Mouse (Mus musculus) midbrain, postnatal 0 days (tissue): Measurements from ENCODE around the gene Anapc1. TPM values are rescaled to one million over a fixed set of nuclear protein-coding genes. Genes with fewer than 3 reads are reported as not detected.

Experiments
- ATAC-seq: fragments of 200-750 bp; cut with Nextera tagmentation; 2 replicates; pipeline ENCODE4 v1.8.0; 2017; ENCODE audit warnings: moderate number of reproducible peaks, mild to moderate bottlenecking, moderate TSS enrichment, moderate library complexity; ENCODE audit not compliant: low FRiP score
- DNase-seq: peaks from one replicate; pipeline ENCODE4 v3.0.0-alpha.2; 2015; ENCODE audit warnings: low spot score
- H3K27ac ChIP-seq: fragments of 300-500 bp; sonication (generic); 2 replicates; pipeline ENCODE4 v1.5.1; 2014; ENCODE audit warnings: low read depth, mild to moderate bottlenecking, low read length, mixed read lengths
- H3K27me3 ChIP-seq: fragments of 300-500 bp; sonication (generic); 2 replicates; pipeline ENCODE4 v1.6.1; 2014; ENCODE audit warnings: low read length, control low read depth, mixed read lengths; ENCODE audit not compliant: insufficient read depth
- H3K36me3 ChIP-seq: fragments of 300-500 bp; sonication (generic); 2 replicates; pipeline ENCODE4 v1.6.1; 2014; ENCODE audit warnings: low read length, control low read depth, mixed read lengths; ENCODE audit not compliant: insufficient read depth
- H3K4me1 ChIP-seq: fragments of 300-500 bp; sonication (generic); 2 replicates; pipeline ENCODE4 v1.6.1; 2014; ENCODE audit warnings: mild to moderate bottlenecking, control low read depth, antibody characterized with exemption, low read length, mixed read lengths; ENCODE audit not compliant: insufficient read depth
- H3K4me2 ChIP-seq: fragments of 300-500 bp; sonication (generic); 2 replicates; pipeline ENCODE4 v1.6.1; 2014; ENCODE audit warnings: low read depth, mild to moderate bottlenecking, low read length, mixed read lengths; ENCODE audit not compliant: poor library complexity, severe bottlenecking
- H3K4me3 ChIP-seq: fragments of 300-500 bp; sonication (generic); 2 replicates; pipeline ENCODE4 v1.5.1; 2014; ENCODE audit warnings: low read depth, mild to moderate bottlenecking, low read length, moderate library complexity
- H3K9ac ChIP-seq: fragments of 300-500 bp; sonication (generic); replicated peaks from 2 replicates; pipeline ENCODE4 v1.6.1; 2014; ENCODE audit warnings: mild to moderate bottlenecking, low read length, moderate library complexity, mixed read lengths; ENCODE audit not compliant: poor library complexity, severe bottlenecking
- H3K9me3 ChIP-seq: fragments of 300-500 bp; sonication (generic); 2 replicates; pipeline ENCODE4 v1.6.1; 2016; ENCODE audit warnings: low read length, control low read depth
- CTCF ChIP-seq: IDR thresholded peaks from 2 replicates; pipeline ENCODE4 v1.5.1; 2016; ENCODE audit warnings: antibody characterized with exemption, mild to moderate bottlenecking
- WGBS: fragments of 180-500 bp; shearing (Covaris S2); extraction: QIAGEN DNeasy Blood & Tissue Kit; methylation state at CpG from one replicate; pipeline ENCODE4 v1.1.7; 2014; 5-methylcytosine and 5-hydroxymethylcytosine counted together
- polyA plus RNA-seq: library from polyadenylated mRNA; unstranded; fragments of >200 nt; fragmentation: Nextera tagmentation; extraction: Ambion mirVana; gene quantifications from 2 replicates; pipeline ENCODE4 v1.2.1, GENCODE M21; 2015
- total RNA-seq: library from RNA; depleted of rRNA; stranded (reverse); fragments of >200 nt; gene quantifications from 2 replicates; pipeline ENCODE4 v1.2.3, GENCODE M21; 2014

Gene Anapc1
- total and polyA plus RNA-seq, 2 experiments from 2014 or later, result 25.3 to 65.2 TPM

DNA sequence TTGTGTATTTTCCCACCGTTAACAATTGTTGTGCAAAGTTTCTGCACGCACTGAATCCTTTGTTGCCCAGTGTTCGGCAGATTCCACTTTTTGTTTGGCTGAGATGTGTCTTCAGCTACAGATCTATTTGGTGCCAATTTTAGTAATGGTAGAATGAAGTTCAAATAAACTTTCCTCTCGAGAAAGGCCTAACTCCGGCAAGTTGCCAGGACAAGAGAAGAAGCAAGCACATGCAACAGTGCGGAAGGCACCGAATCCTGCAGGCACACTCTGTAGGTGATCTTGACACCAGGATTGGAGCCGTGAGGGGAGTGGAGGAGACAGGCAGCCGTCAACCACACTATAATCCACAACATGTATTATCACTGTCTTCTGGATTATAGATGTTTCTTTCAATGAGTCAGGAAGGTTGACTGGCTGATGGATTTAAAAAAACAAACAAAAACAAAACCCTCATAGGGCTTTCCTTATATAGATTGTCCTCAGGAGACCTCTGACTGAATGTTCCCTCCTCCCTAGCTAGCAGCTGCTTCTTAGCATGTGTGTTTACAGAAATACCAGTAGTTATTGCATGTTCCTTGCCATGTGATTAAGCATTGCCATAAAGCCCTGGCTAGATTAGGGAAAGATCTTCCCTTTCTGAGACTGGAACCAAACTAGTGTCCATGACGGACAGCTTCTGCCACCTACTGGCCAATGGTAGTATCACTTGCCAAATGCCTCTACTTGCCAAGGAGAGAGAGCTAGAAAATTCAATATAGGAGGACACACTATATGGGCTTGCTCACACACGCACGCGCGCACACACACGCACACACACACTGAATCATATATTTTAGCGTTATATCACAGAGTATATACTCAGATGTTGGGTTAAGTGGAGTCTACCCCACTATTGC is 114.2 kb downstream of the Anapc1 start:
- DNase-seq (peak; percentile 94), ATAC-seq (peak; percentile 68)
- peak; percentile 100 for TF ChIP-seq CTCF
- H3K36me3 ChIP-seq, result no peaks in the 10 kb centered on the region
- H3K27me3 ChIP-seq, result no peaks in the 10 kb centered on the region
- no peak overlapping the region for H3K4me2 ChIP-seq
- no peaks in the 10 kb centered on the region for H3K9me3 ChIP-seq
- 49% methylated on average over 16 of the region's 16 CpGs for WGBS
- H3K4me3 ChIP-seq, result no peak overlapping the region
- H3K9ac ChIP-seq, result no peak overlapping the region
- H3K27ac ChIP-seq, result no peak overlapping the region
- no peaks in the 10 kb centered on the region for H3K4me1 ChIP-seq

DNA sequence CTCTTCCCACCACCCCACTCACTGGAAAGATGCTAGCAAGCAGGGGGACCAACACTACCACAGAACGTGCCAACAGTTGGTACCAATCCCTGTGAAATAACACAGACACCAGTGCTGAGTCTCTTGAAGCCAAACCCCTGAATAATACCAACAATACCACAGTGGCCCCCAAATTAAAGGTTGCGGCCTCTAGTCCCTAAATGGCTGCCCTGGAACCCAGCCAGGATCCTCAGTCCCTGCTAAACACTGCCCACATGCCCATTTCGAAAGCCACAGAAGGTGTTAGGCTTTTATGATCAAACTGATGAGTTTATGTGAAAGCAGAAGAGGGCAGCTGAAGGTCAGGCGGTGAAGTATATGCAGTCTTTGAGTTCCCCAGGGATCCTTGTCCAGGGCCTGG is 116.2 kb downstream of the Anapc1 start:
- Histone ChIP-seq H3K9ac (no peak overlapping the region), H3K4me1 (no peaks in the 10 kb centered on the region), H3K36me3 (no peaks in the 10 kb centered on the region), H3K4me3 (no peak overlapping the region), H3K4me2 (no peak overlapping the region), H3K27ac (no peak overlapping the region), H3K27me3 (no peaks in the 10 kb centered on the region), H3K9me3 (no peaks in the 10 kb centered on the region)
- ATAC-seq (no peak), DNase-seq (no peak)
- WGBS, result 90% methylated on average over 4 of the region's 4 CpGs
- TF ChIP-seq CTCF, result no peak

DNA sequence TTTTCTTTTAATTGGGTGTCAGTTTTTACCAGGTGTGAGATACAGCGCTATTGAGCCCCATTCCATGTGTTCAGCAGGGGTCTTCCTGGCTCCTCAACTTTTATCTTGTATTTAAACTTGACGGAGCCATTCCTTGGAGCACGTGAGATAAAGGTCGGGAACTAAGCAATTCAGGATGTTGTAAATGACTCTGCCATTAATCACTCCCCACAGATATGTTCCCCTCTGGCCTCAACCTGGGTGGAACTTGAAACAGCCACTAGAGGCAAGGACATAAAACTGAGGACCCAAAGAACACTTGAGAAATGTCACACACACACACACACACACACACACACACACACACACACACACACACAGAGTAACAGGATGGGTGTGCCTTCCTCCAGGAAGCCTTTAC is 118.7 kb downstream of the Anapc1 start:
- no peak overlapping the region for H3K9ac ChIP-seq
- no peak for ATAC-seq
- H3K27ac ChIP-seq, result no peak overlapping the region
- H3K4me2 ChIP-seq, result no peak overlapping the region
- WGBS, result 85% methylated on average over 4 of the region's 4 CpGs
- H3K4me3 ChIP-seq, result no peak overlapping the region
- no peaks in the 10 kb centered on the region for H3K9me3 ChIP-seq
- no peak for TF ChIP-seq CTCF
- no peaks in the 10 kb centered on the region for H3K4me1 ChIP-seq
- H3K36me3 ChIP-seq, result no peaks in the 10 kb centered on the region
- DNase-seq, result no peak
- H3K27me3 ChIP-seq, result no peaks in the 10 kb centered on the region

DNA sequence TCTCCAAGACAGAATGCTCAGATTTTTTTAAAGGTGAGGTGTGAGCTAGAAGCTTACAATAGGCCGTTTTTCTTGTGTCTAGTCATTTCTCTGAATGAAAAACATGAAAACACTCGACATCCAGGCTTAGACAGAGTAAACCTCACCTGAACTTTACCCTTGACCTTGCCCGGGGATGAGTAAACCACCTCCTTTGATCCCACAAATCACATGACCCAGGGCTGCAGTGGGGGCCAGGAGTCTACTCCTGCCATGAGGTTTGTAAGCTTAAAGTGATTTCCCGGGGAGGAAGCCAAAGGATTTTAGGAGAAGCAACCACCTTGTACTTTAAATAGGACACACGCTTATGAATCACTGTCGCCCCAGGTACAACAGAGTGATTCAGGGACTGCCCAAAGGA is 119.2 kb downstream of the Anapc1 start:
- Histone ChIP-seq H3K27me3 (no peaks in the 10 kb centered on the region), H3K36me3 (no peaks in the 10 kb centered on the region), H3K9ac (no peak overlapping the region), H3K4me1 (no peaks in the 10 kb centered on the region), H3K4me3 (no peak overlapping the region), H3K4me2 (no peak overlapping the region), H3K27ac (no peak overlapping the region), H3K9me3 (no peaks in the 10 kb centered on the region)
- 80% methylated on average over 6 of the region's 6 CpGs for WGBS
- no peak for DNase-seq
- no peak for ATAC-seq
- TF ChIP-seq CTCF, result no peak

DNA sequence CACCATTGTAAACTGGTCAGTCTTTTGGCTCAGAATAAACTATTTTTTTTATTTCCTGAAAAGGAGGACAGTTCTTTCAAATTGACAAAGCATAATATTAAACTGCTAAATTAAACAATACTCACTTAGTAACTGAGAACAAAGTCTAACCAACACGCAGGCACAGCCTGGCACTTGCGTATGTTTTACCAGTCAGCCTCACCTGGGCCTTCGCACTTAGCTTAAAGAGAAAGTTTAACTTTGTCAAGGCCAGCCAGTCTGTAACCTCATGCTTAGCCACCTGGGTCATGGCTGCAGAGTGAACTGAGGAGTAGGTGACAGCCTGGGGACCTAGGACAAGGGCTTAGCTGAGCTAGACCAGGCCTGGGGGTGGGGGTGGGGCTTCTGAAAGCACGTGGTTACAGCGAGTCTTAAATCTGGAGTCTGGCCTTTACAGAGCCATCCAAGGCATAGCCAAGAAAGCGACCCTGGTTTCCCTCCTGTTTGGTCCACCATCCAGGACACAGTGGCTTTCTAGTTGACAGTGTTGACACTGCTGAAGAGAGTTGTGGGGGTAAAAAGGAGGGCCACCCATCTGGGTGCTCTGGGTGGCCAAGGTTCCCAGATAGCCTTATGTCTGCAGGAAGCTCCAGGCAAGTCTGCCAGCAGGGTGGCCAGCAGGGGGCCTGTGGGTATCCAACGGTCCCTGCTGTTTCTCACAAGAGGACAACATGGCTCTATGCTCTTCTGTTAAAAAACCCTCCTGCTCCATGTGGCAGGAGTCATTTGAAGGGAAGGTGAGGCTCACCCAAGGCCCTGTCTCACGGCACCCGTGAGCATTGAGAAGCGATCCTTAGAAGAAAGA is 120.7 kb downstream of the Anapc1 start:
- Histone ChIP-seq H3K27ac (no peak overlapping the region), H3K4me1 (no peaks in the 10 kb centered on the region), H3K4me2 (no peak overlapping the region), H3K27me3 (no peaks in the 10 kb centered on the region), H3K9ac (no peak overlapping the region), H3K9me3 (no peaks in the 10 kb centered on the region), H3K36me3 (no peaks in the 10 kb centered on the region), H3K4me3 (no peak overlapping the region)
- TF ChIP-seq CTCF, result peak; percentile 47
- ATAC-seq (no peak), DNase-seq (no peak)
- WGBS, result 71% methylated on average over 10 of the region's 10 CpGs

DNA sequence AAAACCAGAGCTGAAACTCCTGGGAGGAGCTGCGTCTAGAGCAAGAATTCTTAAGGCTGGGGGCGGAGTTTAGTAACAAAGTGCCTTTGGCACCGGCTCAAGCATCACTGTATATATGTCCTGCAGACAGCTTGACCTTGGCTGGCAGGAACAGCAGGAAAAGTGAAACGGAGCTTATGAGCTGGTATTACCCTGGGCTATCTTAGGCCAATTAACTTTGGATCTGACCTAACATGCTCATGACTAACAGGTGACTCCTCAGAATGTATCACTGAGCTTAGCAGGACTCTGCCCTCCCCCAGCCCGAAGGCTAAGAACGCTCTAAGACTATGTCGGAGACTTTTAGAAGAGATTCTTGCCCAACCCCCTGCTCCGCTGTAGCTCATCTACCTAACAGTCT is 121.3 kb downstream of the Anapc1 start:
- Histone ChIP-seq H3K4me1 (no peaks in the 10 kb centered on the region), H3K9ac (no peak overlapping the region), H3K27me3 (no peaks in the 10 kb centered on the region), H3K9me3 (no peaks in the 10 kb centered on the region), H3K4me2 (no peak overlapping the region), H3K36me3 (no peaks in the 10 kb centered on the region), H3K27ac (no peak overlapping the region), H3K4me3 (no peak overlapping the region)
- DNase-seq (no peak), ATAC-seq (no peak)
- no peak for TF ChIP-seq CTCF
- WGBS, result 58% methylated on average over 8 of the region's 8 CpGs
